In the genomic region with DNA sequence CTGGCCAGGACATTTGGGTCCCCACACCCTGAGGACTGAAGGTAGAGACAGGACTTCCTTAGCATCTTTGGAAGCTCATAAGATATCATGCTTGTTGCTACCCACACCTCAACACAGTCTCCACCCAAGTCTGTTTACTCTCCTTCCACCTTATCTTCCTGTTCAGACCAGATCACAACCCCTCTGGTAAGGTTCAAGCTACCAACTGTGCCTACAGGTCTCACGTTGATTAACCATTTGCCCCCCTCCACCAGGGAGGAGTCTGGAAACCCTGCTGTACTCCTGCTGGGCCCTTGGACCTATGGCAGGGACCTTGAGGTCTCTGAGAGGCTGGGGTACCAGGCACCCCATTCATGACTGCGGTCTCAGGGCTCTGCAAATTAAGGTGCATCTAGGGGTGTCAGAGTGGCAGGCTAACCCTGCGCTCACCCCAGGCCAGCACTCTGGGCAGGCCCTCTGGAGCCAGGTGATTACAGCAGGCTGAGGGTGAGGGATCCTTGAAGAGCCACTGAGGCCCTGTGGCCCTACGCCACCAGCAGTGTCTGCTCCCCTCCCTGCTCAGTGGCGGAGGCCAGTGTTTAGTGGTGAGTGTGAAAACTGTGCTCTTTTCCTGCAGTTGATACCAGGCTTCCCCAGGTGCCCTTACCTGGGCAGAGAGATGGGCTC, we compare ENCODE assay signal across 19 mouse cellular contexts. TPM values are rescaled to one million over a fixed set of nuclear protein-coding genes. Genes with fewer than 3 reads are reported as not detected.
DNase-seq lines count a peak whose midpoint lies in the region; ATAC-seq and TF ChIP-seq lines count a peak whose summit lies in the region.
"Had no signal": no experiment of that assay in that cellular context is flagged by ENCODE, and none has a peak within 500 bp of the region (broad histone marks: within the 10 kb centered on the region; RNA-seq: fewer than 3 reads in every experiment).

No protein-coding gene starts in this region.

- no peaks in the 10 kb centered on the region for H3K4me1 ChIP-seq in bone marrow, adult 2 months (ENCODE audit: control insufficient read depth, insufficient read depth, low read length)
- H3K4me1 ChIP-seq: embryonic facial prominence, embryonic 13.5 days had no signal

- DNase-seq in gastrocnemius, adult 2 months: peak; percentile 7
- DNase-seq in gastrocnemius, postnatal 25 days: no peak
- peak; percentile 67 for DNase-seq in liver
- no peak for DNase-seq in retina, postnatal 1 day
- DNase-seq in ovary, adult 18-20 months (ENCODE audit: low spot score): no peak
- DNase-seq: adrenal gland, adult 2 months; gastrocnemius, postnatal 10 days; right cerebral cortex, postnatal 4 days had no signal

- no peak for TF ChIP-seq POLR2A in bone marrow, adult 2 months (IDR thresholded peaks at IDR 0.05; ENCODE audit: borderline replicate concordance, control insufficient read depth, low read depth, low read length)

- 70% methylated on average over 5 of the region's 5 CpGs for WGBS in bone marrow, adult 2 months

- H3K4me3 ChIP-seq in gastrocnemius, adult 2 months: no peak overlapping the region
- no peak overlapping the region for H3K4me3 ChIP-seq in bone marrow, adult 2 months (replicated peaks; ENCODE audit: control insufficient read depth, low read depth, low read length)
- H3K4me3 ChIP-seq: embryonic facial prominence, embryonic 13.5 days had no signal

- peak; percentile 88 for ATAC-seq in megakaryocyte progenitor cell, adult 5-6 weeks (replicated peaks; ENCODE audit: poor library complexity)
- ATAC-seq in granulocyte monocyte progenitor cell, adult 5-6 weeks (replicated peaks; ENCODE audit: poor library complexity, severe bottlenecking): no peak
- ATAC-seq: hindbrain, embryonic 16.5 days had no signal

- no peak overlapping the region for H3K27ac ChIP-seq in gastrocnemius, adult 2 months
- H3K27ac ChIP-seq in bone marrow, adult 2 months (ENCODE audit: control insufficient read depth, insufficient read depth, low read depth, low read length, poor library complexity): peak overlapping the region; percentile 59
- H3K27ac ChIP-seq: embryonic facial prominence, embryonic 13.5 days had no signal

- no peak for TF ChIP-seq CTCF in gastrocnemius, adult 2 months (IDR thresholded peaks at IDR 0.05)
- TF ChIP-seq CTCF in bone marrow, adult 2 months (IDR thresholded peaks at IDR 0.05; ENCODE audit: control insufficient read depth, insufficient read depth, low read length): no peak

- intact Hi-C loops in gastrocnemius, adult 2 months (cut with DNase I): no loop called here

RNA-seq across cellular contexts. Expression of gene Muc6, which starts 16.6 kb away (rescaled TPM):
- not detected for total RNA-seq in gastrocnemius, adult 2 months (2021)
- not detected for total RNA-seq in gastrocnemius, postnatal 25 days (2021)
- 0.25 TPM in 1 of 2 replicates, not detected in the other for polyA plus RNA-seq in bone marrow, adult 2 months (2011; ENCODE audit: insufficient read depth, insufficient read length, low replicate concordance, missing spikeins)
- 0.37 and 0.77 TPM in 2 replicates for total RNA-seq in megakaryocyte progenitor cell, adult 5-6 weeks (2015)
- 0.08 and 0.10 TPM in 2 replicates for total RNA-seq in megakaryocyte progenitor cell, adult 5-6 weeks (2017)
- 0.80 TPM in 1 of 2 replicates, not detected in the other for total RNA-seq in granulocyte monocyte progenitor cell, adult 5-6 weeks (2014; fragmentation: Nextera tagmentation)
- total RNA-seq in granulocyte monocyte progenitor cell, adult 5-6 weeks (2017): not detected in 2 replicates
- total RNA-seq: adrenal gland, adult 2 months; gastrocnemius, postnatal 10 days; heart, adult 8-10 months; heart, postnatal 10 days; layer of hippocampus, postnatal 14 days; left cerebral cortex, postnatal 10 days had no signal
- polyA plus RNA-seq: G1E had no signal

RNA-seq across cellular contexts. Expression of gene Muc2, which starts 18.4 kb away (rescaled TPM):
- under 1 TPM in 1 of 2 experiments, not detected in 1; 0.08 TPM for total RNA-seq in gastrocnemius, adult 2 months (2021)
- under 1 TPM in 1 of 2 experiments, not detected in 1; 0.10 TPM for total RNA-seq in gastrocnemius, postnatal 25 days (2021)
- polyA plus RNA-seq in bone marrow, adult 2 months (2011; ENCODE audit: insufficient read depth, insufficient read length, low replicate concordance, missing spikeins): 0.75 TPM in 1 of 2 replicates, not detected in the other
- not detected in 2 replicates for total RNA-seq in megakaryocyte progenitor cell, adult 5-6 weeks (2015)
- not detected in 2 replicates for total RNA-seq in megakaryocyte progenitor cell, adult 5-6 weeks (2017)
- total RNA-seq in granulocyte monocyte progenitor cell, adult 5-6 weeks (2014; fragmentation: Nextera tagmentation): not detected in 2 replicates
- not detected in 2 replicates for total RNA-seq in granulocyte monocyte progenitor cell, adult 5-6 weeks (2017)
- total RNA-seq: heart, adult 8-10 months had no signal
- polyA plus RNA-seq: CD4-positive, CD25-positive, alpha-beta regulatory T cell, adult 4 months; G1E had no signal

Comparison
In these comparisons a context has a peak if more than half of its experiments do, and no peak if none do; other contexts are left out.
1. DNase-seq: peak in gastrocnemius, adult 2 months (single experiment) and liver (single experiment); none in gastrocnemius, postnatal 25 days (single experiment), retina, postnatal 1 day (single experiment) and ovary, adult 18-20 months (single experiment).